Mouse (Mus musculus): ENCODE data around the gene Naxe. TPM values are rescaled to one million over a fixed set of nuclear protein-coding genes. Genes with fewer than 3 reads are reported as not detected.
A peak's percentile ranks its signal among the peaks of the same experiment; 100 is the strongest.

Naxe gene
- polyA plus RNA-seq, 1 experiment from 2014 or later: 128 TPM

- no peaks in the 10 kb centered on the region for H3K9me3 ChIP-seq
- 12% methylated on average over 36 of the region's 36 CpGs for WGBS
- peaks cover 9% of the 10 kb centered on the region; the same call in 1 of the 2 replicates for H3K4me1 ChIP-seq
- peak within 1 kb of the TSS; percentile 57 for H3K9ac ChIP-seq (replicated peaks)
- peak within 1 kb of the TSS; percentile 64 for H3K4me3 ChIP-seq
- peaks cover 14% of the 10 kb centered on the region for H3K27me3 ChIP-seq
- peak; percentile 87 for ATAC-seq (ENCODE audit: low FRiP score, low read depth)
- no peaks in the 10 kb centered on the region for H3K36me3 ChIP-seq
- H3K27ac ChIP-seq (replicated peaks): no peak within 1 kb of the TSS
- peak within 1 kb of the TSS; percentile 76 for H3K4me2 ChIP-seq (replicated peaks)
These were observed 15.5 kb downstream of the Naxe start, which contains the start of gene Gpatch4 for GRCm38 (mm10) chr3:88042661-88043421. Gene Gpatch4, plus strand, starts transcription at chr3:88043108.

GRCm38 (mm10) chr3:88035561-88036293, 22.6 kb downstream of the Naxe start:
- no peak overlapping the region for H3K27ac ChIP-seq (replicated peaks)
- H3K4me2 ChIP-seq (replicated peaks): no peak overlapping the region
- H3K9ac ChIP-seq (replicated peaks): no peak overlapping the region
- 75% methylated on average over 1 of the region's 1 CpGs for WGBS
- H3K36me3 ChIP-seq: no peaks in the 10 kb centered on the region
- no peak for ATAC-seq (ENCODE audit: low FRiP score, low read depth)
- no peak overlapping the region for H3K4me3 ChIP-seq
- no peaks in the 10 kb centered on the region for H3K9me3 ChIP-seq
- peaks cover 33% of the 10 kb centered on the region for H3K27me3 ChIP-seq
- H3K4me1 ChIP-seq: no peaks in the 10 kb centered on the region

DNA sequence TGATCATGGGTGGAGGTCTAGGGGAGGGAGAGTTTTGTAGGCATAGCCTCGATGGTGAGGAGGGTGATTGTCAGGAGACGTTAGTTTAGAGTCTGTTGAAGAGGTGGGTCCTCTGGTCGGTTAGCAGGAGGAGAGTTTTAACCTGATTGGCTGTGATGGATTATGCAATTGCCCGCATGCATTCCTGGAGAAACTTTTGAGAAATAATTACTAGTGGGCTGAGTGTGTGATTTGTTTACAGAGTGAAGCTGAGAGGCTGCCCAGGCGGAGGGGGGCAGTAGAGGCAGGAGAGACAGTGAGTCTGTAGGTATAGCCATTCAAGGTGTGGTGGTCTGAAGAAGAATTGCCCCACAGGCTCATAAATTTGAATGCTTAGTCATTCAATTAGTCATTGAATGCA, 24.8 kb downstream of the Naxe start:
- Histone ChIP-seq H3K9ac (replicated peaks) (no peak overlapping the region), H3K36me3 (no peaks in the 10 kb centered on the region), H3K27me3 (peaks cover 41% of the 10 kb centered on the region), H3K4me3 (no peak overlapping the region), H3K4me1 (no peaks in the 10 kb centered on the region), H3K27ac (replicated peaks) (no peak overlapping the region), H3K9me3 (no peaks in the 10 kb centered on the region), H3K4me2 (replicated peaks) (no peak overlapping the region)
- ATAC-seq (ENCODE audit: low FRiP score, low read depth): no peak
- 84% methylated on average over 5 of the region's 5 CpGs for WGBS

GRCm38 (mm10) chr3:88030608-88031395, 27.5 kb downstream of the Naxe start:
- Histone ChIP-seq H3K9ac (replicated peaks) (no peak overlapping the region), H3K4me3 (no peak overlapping the region), H3K27ac (replicated peaks) (no peak overlapping the region), H3K4me1 (no peaks in the 10 kb centered on the region), H3K9me3 (peaks cover under 1% of the 10 kb centered on the region; the same call in 1 of the 2 replicates), H3K27me3 (peaks cover 58% of the 10 kb centered on the region), H3K4me2 (replicated peaks) (no peak overlapping the region), H3K36me3 (no peaks in the 10 kb centered on the region)
- no peak for ATAC-seq (ENCODE audit: low FRiP score, low read depth)
- WGBS: 17% methylated on average over 19 of the region's 19 CpGs

- Histone ChIP-seq H3K9ac (replicated peaks) (no peak within 1 kb of the TSS), H3K27me3 (peaks cover 79% of the 10 kb centered on the region), H3K36me3 (no peaks in the 10 kb centered on the region), H3K4me3 (no peak within 1 kb of the TSS), H3K27ac (replicated peaks) (no peak within 1 kb of the TSS), H3K4me1 (peaks cover 15% of the 10 kb centered on the region), H3K4me2 (replicated peaks) (no peak within 1 kb of the TSS), H3K9me3 (peaks cover 2% of the 10 kb centered on the region; the same call in 1 of the 2 replicates)
- ATAC-seq (ENCODE audit: low FRiP score, low read depth): no peak
- WGBS: 55% methylated on average over 5 of the region's 5 CpGs
These were observed 30.7 kb downstream of the Naxe start, which contains the start of gene Hapln2 for GRCm38 (mm10) chr3:88027434-88028186. Gene Hapln2, minus strand, starts transcription at chr3:88027583.

DNA sequence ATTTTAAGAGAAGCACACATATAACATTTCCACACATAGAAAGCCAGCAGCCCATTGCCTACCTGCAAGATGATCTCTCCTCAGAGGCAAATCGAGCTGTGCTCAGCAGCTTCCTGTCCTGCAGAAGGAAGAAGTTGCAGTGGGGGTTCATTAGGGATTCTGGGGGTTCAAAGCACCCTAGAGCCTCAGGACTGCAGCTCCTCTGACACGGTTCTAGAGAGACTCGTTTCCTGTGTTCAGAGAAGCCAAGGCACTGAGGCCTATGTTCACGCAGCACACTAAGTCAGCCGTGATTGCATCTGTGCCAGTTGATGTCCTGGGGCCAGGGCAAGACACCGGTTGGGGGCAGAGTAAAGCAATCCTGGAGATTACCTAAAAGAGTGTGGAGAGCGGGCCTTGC, 31.5 kb downstream of the Naxe start:
- Histone ChIP-seq H3K36me3 (no peaks in the 10 kb centered on the region), H3K9ac (replicated peaks) (no peak overlapping the region), H3K9me3 (peaks cover 2% of the 10 kb centered on the region; the same call in 1 of the 2 replicates), H3K4me2 (replicated peaks) (no peak overlapping the region), H3K4me1 (peaks cover 19% of the 10 kb centered on the region), H3K27ac (replicated peaks) (no peak overlapping the region), H3K4me3 (no peak overlapping the region), H3K27me3 (peaks cover 85% of the 10 kb centered on the region)
- 68% methylated on average over 7 of the region's 7 CpGs for WGBS
- no peak for ATAC-seq (ENCODE audit: low FRiP score, low read depth)

- under 1% methylated on average over 81 of the region's 81 CpGs for WGBS
- Histone ChIP-seq H3K4me1 (peaks cover 19% of the 10 kb centered on the region), H3K27ac (replicated peaks) (no peak overlapping the region), H3K9me3 (peaks cover 2% of the 10 kb centered on the region; the same call in 1 of the 2 replicates), H3K36me3 (no peaks in the 10 kb centered on the region), H3K4me2 (replicated peaks) (peak overlapping the region; percentile 98), H3K4me3 (peak overlapping the region; percentile 57), H3K9ac (replicated peaks) (peak overlapping the region; percentile 52; the same call in 1 of the 2 replicates), H3K27me3 (peaks cover 84% of the 10 kb centered on the region)
- ATAC-seq (ENCODE audit: low FRiP score, low read depth): peak; percentile 80
These were observed 34.9 kb downstream of the Naxe start for GRCm38 (mm10) chr3:88023192-88024074.

GRCm38 (mm10) chr3:88022322-88023191, 35.7 kb downstream of the Naxe start:
- H3K27me3 ChIP-seq: peaks cover 83% of the 10 kb centered on the region
- H3K9ac ChIP-seq (replicated peaks): peak overlapping the region; percentile 52
- peaks cover 19% of the 10 kb centered on the region for H3K4me1 ChIP-seq
- peak overlapping the region; percentile 57 for H3K4me3 ChIP-seq
- H3K4me2 ChIP-seq (replicated peaks): peak overlapping the region; percentile 98
- 0 out of 2 replicates have a peak, but pooled peaks cover 2% of the 10 kb centered on the region for H3K9me3 ChIP-seq
- H3K36me3 ChIP-seq: no peaks in the 10 kb centered on the region
- 1% methylated on average over 61 of the region's 66 CpGs for WGBS
- H3K27ac ChIP-seq (replicated peaks): no peak overlapping the region
- ATAC-seq (ENCODE audit: low FRiP score, low read depth): peak; percentile 91

DNA sequence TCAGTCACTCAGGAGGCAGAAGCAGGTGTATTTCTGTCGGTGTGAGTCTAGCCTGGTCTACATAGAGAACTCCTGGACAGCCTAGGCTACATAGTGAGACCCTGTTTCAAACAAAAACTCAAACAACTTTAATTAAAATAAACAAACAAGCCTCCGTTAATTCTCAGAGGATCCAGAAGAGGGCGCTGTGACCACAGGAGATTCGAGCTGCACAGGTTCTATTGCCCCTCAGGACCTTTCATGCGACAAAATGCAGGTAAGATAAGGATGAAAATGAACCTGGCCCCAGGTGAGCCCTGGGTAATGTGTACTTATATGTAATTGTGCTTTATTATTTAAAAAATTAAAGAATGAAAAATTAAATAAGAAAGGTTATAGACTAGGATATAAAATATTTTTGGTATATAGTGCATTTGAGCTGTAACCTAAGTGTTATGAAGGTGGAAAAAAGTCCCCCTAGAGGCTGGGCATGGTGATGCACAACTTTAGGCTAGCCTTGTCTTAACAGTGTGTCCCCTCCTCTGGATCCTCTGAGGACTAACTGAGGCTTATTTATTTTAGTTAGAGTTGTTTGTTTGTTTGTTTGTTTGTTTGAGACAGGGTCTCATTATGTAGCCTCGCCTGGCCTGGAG, 47.5 kb downstream of the Naxe start:
- 8% methylated on average over 6 of the region's 6 CpGs for WGBS
- Histone ChIP-seq H3K9me3 (peaks cover 5% of the 10 kb centered on the region), H3K4me3 (no peak overlapping the region), H3K4me1 (no peaks in the 10 kb centered on the region), H3K4me2 (replicated peaks) (no peak overlapping the region), H3K9ac (replicated peaks) (no peak overlapping the region), H3K27ac (replicated peaks) (no peak overlapping the region), H3K27me3 (peaks cover 18% of the 10 kb centered on the region; the same call in 1 of the 2 replicates), H3K36me3 (no peaks in the 10 kb centered on the region)
- no peak for ATAC-seq (ENCODE audit: low FRiP score, low read depth)
